Mouse (Mus musculus) thymus, adult 2 months (tissue): ENCODE results near the gene Styx.

Source experiments
- CTCF ChIP-seq: fragments of 200-500 bp; IDR thresholded peaks from 2 replicates; pipeline ENCODE4 v1.5.1; 2012; ENCODE audit warnings: mild to moderate bottlenecking, control low read depth, low read length, moderate library complexity, borderline replicate concordance; ENCODE audit not compliant: control insufficient read depth, poor library complexity, insufficient read depth; ENCODE audit errors: extremely low read depth
- POLR2A ChIP-seq: fragments of 200-500 bp; IDR thresholded peaks from 2 replicates; pipeline ENCODE4 v1.6.1; 2012; ENCODE audit warnings: mild to moderate bottlenecking, low read length, control low read depth, moderate library complexity; ENCODE audit not compliant: control insufficient read depth, poor library complexity, insufficient read depth; ENCODE audit errors: extremely low read depth

DNA sequence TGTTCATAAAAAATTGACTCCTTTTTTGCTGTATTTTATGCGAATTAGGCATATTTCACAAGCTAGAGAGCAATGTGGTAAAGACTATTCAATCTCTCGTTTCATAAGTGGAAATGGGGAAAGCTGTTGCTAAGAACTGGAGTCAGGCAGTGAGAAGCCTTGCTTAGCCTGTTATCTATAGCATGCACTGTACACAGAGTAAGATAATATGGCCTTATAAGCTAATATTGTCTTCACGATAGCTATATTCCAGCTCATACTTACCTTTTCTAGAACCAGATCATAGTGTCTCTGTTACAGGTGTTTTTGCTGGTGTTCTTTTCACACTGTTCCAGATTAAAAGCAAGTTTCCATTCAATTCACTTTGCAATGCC lies 31.7 kb upstream of the Styx start:
- no peak for TF ChIP-seq CTCF
- TF ChIP-seq POLR2A, result no peak
